Mouse (Mus musculus) layer of hippocampus, adult 18-20 months (tissue): ENCODE measurements around the gene Hist2h2be. TPM values are rescaled to one million over a fixed set of nuclear protein-coding genes. Genes with fewer than 3 reads are reported as not detected.
"Not testable (repeated sequence)": the region's sequence is repeated elsewhere in the genome, so short reads cannot be mapped to it uniquely, and the experiment has no call there.

Experiments used
- DNase-seq, 2 experiments: peaks; one replicate each; pipeline ENCODE4 v3.0.0; 2022; ENCODE audit warnings: low spot score in 2 of 2
- total RNA-seq, 2 experiments: library from RNA; stranded (reverse); gene quantifications; 2 replicates each; pipeline ENCODE4 v1.2.3; 2021

The Hist2h2be gene
- total RNA-seq, 2 experiments from 2014 or later, result 8.3 to 9.0 TPM

DNA sequence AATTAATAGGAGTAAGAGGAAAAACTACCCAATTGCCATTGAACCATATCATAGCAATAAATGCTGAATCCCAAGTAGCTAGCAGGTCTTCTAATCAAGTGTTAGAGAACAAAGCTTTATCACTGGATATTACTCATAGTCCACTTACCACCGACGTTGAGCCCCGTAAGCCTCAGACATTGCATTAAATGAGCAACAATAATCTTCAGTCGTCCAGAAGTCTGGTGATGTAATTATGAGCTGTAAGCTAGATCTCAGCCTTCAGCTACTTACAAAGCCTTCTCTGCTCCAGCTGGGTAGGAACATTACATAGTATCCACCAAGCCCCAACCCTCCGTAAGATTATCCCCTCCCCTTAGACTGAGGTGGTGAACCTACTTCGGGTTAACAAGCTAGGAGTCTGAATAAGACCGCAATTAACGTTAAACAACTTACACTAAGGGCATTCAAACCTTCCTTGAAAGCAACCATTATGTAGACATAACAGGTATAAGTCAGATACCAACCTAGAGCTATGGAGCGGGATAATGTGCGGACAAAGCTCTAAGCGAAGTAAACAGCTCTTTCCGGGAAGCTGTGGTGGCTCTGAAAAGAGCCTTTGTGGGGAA, 17.1 kb downstream of the Hist2h2be start:
- DNase-seq, result no peak

DNA sequence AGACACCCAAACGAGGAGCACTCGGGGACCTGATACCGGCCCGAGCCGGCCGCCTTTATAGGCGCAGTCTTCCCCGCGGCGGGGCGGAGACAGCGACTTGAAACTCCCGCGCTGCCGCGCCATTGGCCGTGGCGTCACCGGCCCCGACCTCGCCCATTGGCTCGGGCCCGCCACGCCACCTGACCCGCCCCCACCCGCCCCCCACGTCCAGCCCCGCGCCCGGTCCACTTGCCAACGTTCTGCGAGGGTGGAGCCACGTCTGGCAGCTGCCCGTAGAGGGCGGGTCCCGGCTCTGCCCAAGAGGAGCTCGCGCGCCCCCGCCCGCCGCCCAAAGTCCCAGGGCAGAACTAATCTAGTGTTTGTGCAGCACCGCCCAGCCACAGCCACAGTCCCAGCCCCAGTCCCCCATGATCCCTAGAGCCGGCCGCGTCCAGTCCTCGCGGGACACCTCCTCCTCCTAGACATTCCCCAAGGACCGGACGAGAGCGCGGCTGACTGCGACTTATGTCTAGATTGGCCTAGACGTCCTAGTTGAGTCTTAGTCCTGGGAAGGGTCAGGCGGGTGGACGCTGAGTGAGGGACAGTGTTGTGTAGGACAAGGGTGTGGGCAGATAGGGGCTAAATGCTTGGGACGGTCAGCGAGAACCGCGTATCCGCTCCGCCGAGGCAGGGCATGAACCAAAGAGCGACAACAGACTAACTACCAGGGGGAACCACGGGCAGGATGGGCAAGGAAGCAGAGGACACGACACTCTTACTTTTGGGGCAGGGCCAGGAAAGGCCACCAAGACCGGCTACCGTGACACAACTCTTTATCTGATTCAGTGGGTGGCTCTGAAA, 18.3 kb downstream of the Hist2h2be start, which contains the start of gene Hist2h3c2:
Gene Hist2h3c2, minus strand, starts transcription at position 174 of the 840 bp plus-strand sequence.
- peak in 1 of 2 experiments; percentile 45 for DNase-seq

GRCm38 (mm10) chr3:96239949-96240798, 19.3 kb downstream of the Hist2h2be start, which contains the start of gene Hist2h2aa2:
Gene Hist2h2aa2 (minus strand): TSS chr3:96240276.
- peak; percentile 94 to 98 for DNase-seq

GRCm38 (mm10) chr3:96240799-96241197, 19.9 kb downstream of the Hist2h2be start:
- DNase-seq, result no peak

GRCm38 (mm10) chr3:96243921-96244572, 23.1 kb downstream of the Hist2h2be start:
- no peak for DNase-seq

- peak; percentile 86 to 90 for DNase-seq
Observed at GRCm38 (mm10) chr3:96245003-96245886, 24.3 kb downstream of the Hist2h2be start, which contains the start of gene Hist2h2aa1. Gene Hist2h2aa1 (plus strand): TSS chr3:96245497.

DNA sequence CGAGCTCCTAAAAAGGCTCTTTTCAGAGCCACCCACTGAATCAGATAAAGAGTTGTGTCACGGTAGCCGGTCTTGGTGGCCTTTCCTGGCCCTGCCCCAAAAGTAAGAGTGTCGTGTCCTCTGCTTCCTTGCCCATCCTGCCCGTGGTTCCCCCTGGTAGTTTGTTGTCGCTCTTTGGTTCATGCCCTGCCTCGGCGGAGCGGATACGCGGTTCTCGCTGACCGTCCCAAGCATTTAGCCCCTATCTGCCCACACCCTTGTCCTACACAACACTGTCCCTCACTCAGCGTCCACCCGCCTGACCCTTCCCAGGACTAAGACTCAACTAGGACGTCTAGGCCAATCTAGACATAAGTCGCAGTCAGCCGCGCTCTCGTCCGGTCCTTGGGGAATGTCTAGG, 25.1 kb downstream of the Hist2h2be start:
- not testable (repeated sequence) for DNase-seq

GRCm38 (mm10) chr3:96246427-96246856, 25.5 kb downstream of the Hist2h2be start, which contains the start of gene Hist2h3c1:
Gene Hist2h3c1 (plus strand): TSS chr3:96246685.
- not testable (repeated sequence) for DNase-seq

DNA sequence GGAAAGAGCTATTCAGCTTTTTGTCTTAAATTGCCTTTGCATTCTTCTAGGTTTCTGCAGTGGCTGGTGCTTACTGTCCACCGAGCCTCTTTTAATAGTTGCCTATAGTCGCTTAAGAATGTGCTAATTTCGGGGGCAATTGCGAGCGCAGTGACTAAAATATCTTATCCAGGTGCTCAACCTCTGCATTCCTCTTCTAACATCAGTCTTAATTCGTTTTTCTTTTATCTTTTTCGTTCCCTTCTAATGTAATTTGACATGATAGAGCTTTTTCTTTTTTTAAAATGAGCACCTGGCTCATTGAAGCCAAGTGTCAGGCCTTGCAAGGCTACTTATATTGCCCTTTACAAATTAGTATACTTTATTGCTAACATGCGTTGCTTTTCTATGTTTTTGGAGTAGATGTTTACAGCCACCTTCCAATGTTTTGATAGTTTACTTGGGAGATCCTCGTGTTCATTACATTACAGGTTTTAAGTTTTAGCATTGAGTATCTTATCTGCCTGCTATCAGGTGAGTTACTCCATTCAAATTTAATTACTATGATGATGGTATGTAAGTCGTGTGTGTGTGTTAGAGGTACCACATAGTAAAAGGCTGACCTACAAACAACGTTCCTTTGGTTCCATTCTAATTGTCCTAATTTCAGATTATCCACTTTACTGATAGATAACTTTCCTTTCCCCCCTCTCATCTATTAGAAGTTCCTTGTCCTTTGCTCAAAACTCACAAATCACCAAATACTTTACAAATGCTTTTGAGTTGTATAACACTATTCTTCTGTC, 26.6 kb downstream of the Hist2h2be start:
- DNase-seq, result no peak

- DNase-seq, result no peak
Observed at GRCm38 (mm10) chr3:96248141-96249033, 27.5 kb downstream of the Hist2h2be start.

DNA sequence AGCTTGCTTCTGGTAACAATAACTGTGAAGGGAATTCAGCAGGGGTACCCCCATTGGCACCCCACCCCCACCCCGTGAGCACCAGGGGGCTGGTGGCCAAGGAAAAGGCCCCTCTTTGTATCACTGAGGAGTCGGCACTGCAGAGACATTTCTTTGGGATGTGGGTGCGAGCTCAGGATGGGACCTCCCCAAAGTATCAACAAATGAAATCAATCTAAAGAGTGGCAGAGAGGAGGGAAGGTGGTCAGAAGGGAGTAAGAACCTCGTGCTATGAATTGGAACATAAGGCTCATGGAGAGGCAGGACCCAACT, 28.1 kb downstream of the Hist2h2be start:
- no peak for DNase-seq

GRCm38 (mm10) chr3:96250890-96251289, 30.0 kb downstream of the Hist2h2be start:
- DNase-seq, result no peak

DNA sequence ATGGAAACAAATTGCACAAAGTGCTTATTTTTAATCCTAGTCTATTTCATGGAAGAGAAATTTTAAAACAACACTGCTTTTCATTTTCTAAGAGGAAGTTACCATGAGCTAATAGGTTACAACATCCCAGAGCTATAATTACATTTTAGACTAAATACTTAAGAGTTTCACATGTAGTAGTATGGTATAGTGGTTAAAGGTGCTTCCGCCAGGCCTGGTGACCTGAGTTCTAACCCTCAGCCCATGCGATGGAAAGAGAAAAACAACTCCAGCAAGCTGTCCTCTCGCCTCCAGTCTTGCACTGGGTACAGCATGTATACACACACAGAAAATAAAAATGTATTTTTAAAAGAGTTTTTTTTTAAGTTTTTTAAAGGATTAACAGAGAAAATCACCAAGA, 30.9 kb downstream of the Hist2h2be start:
- no peak for DNase-seq

DNA sequence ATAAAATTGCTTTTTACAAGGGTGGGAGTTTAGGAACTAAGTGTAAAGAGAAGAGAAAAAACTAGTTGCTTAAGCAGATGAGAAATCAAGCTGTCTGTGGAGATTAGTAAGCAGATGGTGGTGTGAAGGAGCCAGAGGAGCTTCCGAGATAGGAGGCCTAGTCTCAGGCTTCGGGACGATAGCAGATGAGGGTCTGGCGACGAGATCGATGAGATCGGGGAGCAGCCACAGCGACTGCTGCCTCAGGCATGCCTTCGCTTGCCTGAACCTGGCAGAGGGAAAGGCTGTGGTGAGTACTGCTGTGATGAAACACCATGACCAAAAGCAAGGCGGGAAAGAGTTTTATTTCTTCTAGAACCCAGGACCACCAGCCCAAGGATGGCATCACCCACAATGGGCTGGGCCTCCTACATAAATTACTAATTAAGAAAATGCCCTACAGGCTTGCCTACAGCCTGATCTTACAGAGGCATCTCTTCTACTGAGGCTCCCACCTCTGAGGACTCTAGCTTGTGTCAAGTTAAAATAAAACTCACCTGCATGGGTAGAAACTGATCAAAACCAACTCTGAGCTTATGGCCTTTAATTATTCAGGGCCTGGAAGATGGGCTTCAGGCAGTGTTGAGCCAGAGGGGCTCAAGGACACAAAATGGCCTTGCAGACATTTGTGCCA, 33.9 kb downstream of the Hist2h2be start:
- DNase-seq, result no peak

- no peak for DNase-seq
Observed at GRCm38 (mm10) chr3:96255926-96256593, 35.1 kb downstream of the Hist2h2be start.

- no peak for DNase-seq
Observed at GRCm38 (mm10) chr3:96257190-96257589, 36.3 kb downstream of the Hist2h2be start.

DNA sequence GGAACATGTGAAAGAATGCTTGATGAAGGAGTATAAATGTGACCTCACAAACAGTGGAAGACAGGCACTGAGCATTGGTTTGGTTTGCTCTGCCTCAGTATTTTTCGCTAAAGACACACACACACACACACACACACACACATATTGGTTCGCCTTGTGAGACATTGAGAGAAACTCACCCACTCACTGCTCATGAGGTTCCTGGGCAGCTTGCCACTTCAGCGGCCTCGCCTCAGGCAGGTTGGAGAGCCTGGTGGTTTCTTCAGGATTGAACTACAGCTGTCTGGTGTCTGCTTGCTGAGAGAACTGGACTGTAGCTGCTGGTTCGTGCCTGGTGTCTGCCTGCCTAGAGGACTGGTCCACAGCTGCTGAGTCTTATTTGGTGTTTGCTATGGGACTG, 39.3 kb downstream of the Hist2h2be start:
- DNase-seq, result no peak
